Mouse (Mus musculus): ENCODE results near the gene Prkag3. TPM values are rescaled to one million over a fixed set of nuclear protein-coding genes. Genes with fewer than 3 reads are reported as not detected.

Prkag3 gene
- polyA plus RNA-seq, 1 experiment = 24.6 TPM

DNA sequence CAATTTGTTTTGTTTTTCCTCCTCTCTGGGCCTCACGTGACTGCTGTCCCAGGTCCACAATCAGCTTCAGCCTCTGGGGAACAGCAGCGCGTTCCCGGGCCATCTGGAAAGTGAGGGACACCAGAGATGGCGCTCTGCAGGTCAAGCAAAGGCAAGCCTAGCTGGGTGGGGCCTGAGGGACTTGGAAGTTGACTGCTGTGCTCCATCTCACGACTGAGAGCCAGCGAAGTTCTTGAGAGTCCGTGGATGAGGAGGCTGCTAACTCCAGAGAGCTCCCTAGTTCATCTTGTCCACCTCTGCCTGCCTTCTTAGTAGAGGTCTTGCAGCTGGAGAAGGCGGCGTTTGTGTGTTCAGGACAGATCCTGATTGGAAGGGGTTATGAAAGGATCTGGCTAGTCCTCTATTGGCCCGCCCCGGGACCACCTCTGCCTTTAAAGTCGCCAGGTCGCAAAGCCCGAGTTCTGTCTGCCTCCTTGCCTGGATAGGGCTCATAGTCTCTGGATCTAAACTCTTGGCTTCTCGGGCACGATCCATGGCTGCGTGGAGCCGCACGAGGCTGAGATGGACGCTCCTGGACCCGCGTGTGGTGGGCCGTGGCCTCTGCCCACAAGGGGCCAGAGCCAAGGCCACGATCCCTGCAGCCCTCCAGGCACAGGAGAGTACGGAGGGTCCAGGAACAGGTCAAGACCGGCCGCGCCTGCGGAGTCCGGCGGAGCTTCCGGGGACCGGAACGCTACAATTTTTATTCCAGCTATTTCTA is 35.7 kb downstream of the Prkag3 start, which contains the start of gene Cyp27a1:
Cyp27a1 (plus strand) TSS at position 476 of the 760 bp plus-strand sequence.
- Histone ChIP-seq H3K79me2 (ENCODE audit: control insufficient read depth, insufficient read depth) (no peaks in the 10 kb centered on the region), H3K4me3 (no peak within 1 kb of the TSS), H3K4me2 (ENCODE audit: low read depth) (peak within 1 kb of the TSS; percentile 55), H3K27me3 (ENCODE audit: control insufficient read depth, insufficient read depth, insufficient read length) (peaks cover 6% of the 10 kb centered on the region), H3K36me3 (ENCODE audit: control insufficient read depth, insufficient read depth) (no peaks in the 10 kb centered on the region), H3ac (ENCODE audit: control insufficient read depth, insufficient read length) (no peak within 1 kb of the TSS)
- TF ChIP-seq TCF12 (IDR thresholded peaks at IDR 0.05; ENCODE audit: insufficient read depth, poor library complexity, severe bottlenecking) (no peak), POLR2A (IDR thresholded peaks at IDR 0.05; ENCODE audit: insufficient read length, low read depth) (no peak), MYOD1 (IDR thresholded peaks at IDR 0.05; ENCODE audit: control insufficient read depth in 1 of 3, insufficient read length in 2 of 3, low read depth in 2 of 3) (no peak), USF1 (IDR thresholded peaks at IDR 0.05; ENCODE audit: low read depth) (peak; percentile 59), MAX (IDR thresholded peaks at IDR 0.05; ENCODE audit: low read depth) (no peak)

DNA sequence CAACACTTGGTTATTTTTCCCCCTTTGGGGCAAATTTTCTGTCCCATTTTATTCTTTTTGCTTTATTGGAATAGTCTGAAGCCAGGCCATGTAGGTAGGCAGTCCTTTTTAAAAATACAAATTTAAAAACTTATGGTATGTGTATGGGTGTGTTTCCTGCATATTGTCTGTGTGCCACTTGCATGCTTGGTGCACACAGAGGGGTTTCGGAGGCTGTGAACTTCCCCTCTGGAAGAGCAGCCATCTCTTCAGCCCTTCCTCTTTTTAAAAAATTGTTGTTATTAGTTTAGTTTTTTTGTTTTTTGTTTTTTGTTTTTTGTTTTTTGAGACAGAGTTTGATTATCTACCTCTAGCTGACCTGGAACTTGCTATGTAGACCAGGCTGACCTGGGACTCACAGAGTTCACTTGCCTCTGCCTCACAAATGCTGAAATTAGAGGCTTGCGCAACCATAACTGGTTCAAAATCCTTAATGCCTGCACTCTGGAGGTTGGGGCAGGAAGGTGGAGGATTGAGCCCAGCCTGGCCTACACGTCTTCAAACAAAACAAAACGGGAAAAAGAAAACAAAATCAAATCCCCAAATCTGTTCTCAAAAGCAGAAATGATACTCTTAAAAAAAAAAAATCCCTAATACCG is 36.4 kb downstream of the Prkag3 start:
- Histone ChIP-seq H3K4me3 (no peak overlapping the region), H3K27me3 (ENCODE audit: control insufficient read depth, insufficient read depth, insufficient read length) (peaks cover 6% of the 10 kb centered on the region)

DNA sequence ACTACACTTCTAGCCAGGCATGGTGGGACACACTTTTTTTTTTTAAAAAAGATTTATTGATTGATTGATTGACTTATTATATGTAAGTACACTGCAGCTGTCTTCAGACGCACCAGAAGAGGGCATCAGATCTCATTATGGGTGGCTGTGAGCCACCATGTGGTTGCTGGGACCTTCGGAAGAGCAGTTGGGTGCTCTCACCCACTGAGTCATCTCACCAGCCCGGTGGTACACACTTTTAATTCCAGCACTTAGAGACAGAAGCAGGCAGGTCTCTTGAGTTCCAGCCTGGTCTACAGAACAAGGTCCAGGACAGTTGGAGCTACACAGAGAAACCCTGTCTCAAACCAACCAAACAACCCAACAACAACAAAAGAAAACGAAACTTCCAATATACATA is 37.0 kb downstream of the Prkag3 start:
- TF ChIP-seq MAX (IDR thresholded peaks at IDR 0.05; ENCODE audit: low read depth) (no peak), E2F4 (IDR thresholded peaks at IDR 0.05; ENCODE audit: insufficient read depth) (no peak), REST (IDR thresholded peaks at IDR 0.05; ENCODE audit: insufficient read depth, insufficient read length) (no peak), CEBPB (IDR thresholded peaks at IDR 0.05; ENCODE audit: insufficient read depth, poor library complexity, severe bottlenecking) (no peak), TCF3 (IDR thresholded peaks at IDR 0.05; ENCODE audit: insufficient read length, low read depth) (no peak), POLR2AphosphoS2 (IDR thresholded peaks at IDR 0.05; ENCODE audit: insufficient read length, low read depth) (no peak), USF1 (IDR thresholded peaks at IDR 0.05; ENCODE audit: low read depth) (no peak), MYOD1 (IDR thresholded peaks at IDR 0.05; ENCODE audit: control insufficient read depth in 1 of 3, insufficient read length in 2 of 3, low read depth in 2 of 3) (no peak), MYOG (IDR thresholded peaks at IDR 0.05; ENCODE audit: control insufficient read depth in 1 of 3, insufficient read depth in 1 of 3, insufficient read length in 2 of 3, low read depth in 2 of 3) (no peak), POLR2A (IDR thresholded peaks at IDR 0.05; ENCODE audit: insufficient read length, low read depth) (no peak), SRF (IDR thresholded peaks at IDR 0.05; ENCODE audit: control insufficient read depth, insufficient read length, low read depth) (no peak), TCF12 (IDR thresholded peaks at IDR 0.05; ENCODE audit: insufficient read depth, poor library complexity, severe bottlenecking) (no peak)
- peak overlapping the region; percentile 55 for H3K4me2 ChIP-seq (ENCODE audit: low read depth)
- H3K27me3 ChIP-seq (ENCODE audit: control insufficient read depth, insufficient read depth, insufficient read length) = peaks cover 6% of the 10 kb centered on the region

More for the DNA sequence above, 36.4 kb downstream of the Prkag3 start:
- H3K4me2 ChIP-seq (ENCODE audit: low read depth) = peak overlapping the region; percentile 55
- H3K79me2 ChIP-seq (ENCODE audit: control insufficient read depth, insufficient read depth) = no peaks in the 10 kb centered on the region
- no peak overlapping the region for H3ac ChIP-seq (ENCODE audit: control insufficient read depth, insufficient read length)
- TF ChIP-seq CEBPB (IDR thresholded peaks at IDR 0.05; ENCODE audit: insufficient read depth, poor library complexity, severe bottlenecking) = 0 out of 2 replicates have a peak, but pooled peaks have one; percentile 47
- TF ChIP-seq SRF (IDR thresholded peaks at IDR 0.05; ENCODE audit: control insufficient read depth, insufficient read length, low read depth) = no peak
- no peak for TF ChIP-seq MYOD1 (IDR thresholded peaks at IDR 0.05; ENCODE audit: control insufficient read depth in 1 of 3, insufficient read length in 2 of 3, low read depth in 2 of 3)
- H3K36me3 ChIP-seq (ENCODE audit: control insufficient read depth, insufficient read depth) = no peaks in the 10 kb centered on the region

DNA sequence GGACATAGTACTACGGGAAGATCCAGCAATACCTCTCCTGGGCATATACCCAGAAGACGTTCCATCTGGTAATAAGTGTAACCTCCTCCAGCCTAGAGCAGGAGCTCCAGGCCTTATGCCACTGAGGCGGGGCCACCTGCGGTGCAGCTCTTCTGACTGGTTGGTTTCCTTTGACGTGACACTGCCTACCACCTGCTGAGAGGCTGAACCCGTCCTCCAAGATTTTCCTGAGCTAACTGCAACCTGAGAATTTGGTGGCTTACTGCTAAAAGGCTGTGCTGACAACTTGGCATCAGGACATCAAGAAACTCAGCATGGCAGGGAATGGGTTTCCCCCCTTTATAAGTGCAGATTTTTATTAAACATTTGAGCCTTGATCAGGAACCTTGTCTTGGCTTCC is 39.5 kb downstream of the Prkag3 start:
- Histone ChIP-seq H3K27me3 (ENCODE audit: control insufficient read depth, insufficient read depth, insufficient read length) (peaks cover 6% of the 10 kb centered on the region), H3K36me3 (ENCODE audit: control insufficient read depth, insufficient read depth) (no peaks in the 10 kb centered on the region), H3K4me2 (ENCODE audit: low read depth) (no peak overlapping the region), H3ac (ENCODE audit: control insufficient read depth, insufficient read length) (no peak overlapping the region), H3K79me2 (ENCODE audit: control insufficient read depth, insufficient read depth) (no peaks in the 10 kb centered on the region), H3K4me3 (no peak overlapping the region)
- TF ChIP-seq TCF12 (IDR thresholded peaks at IDR 0.05; ENCODE audit: insufficient read depth, poor library complexity, severe bottlenecking) = no peak

More for the DNA sequence above, 37.0 kb downstream of the Prkag3 start:
- no peaks in the 10 kb centered on the region for H3K79me2 ChIP-seq (ENCODE audit: control insufficient read depth, insufficient read depth)
- H3ac ChIP-seq (ENCODE audit: control insufficient read depth, insufficient read length) = no peak overlapping the region
- no peak overlapping the region for H3K4me3 ChIP-seq
- H3K36me3 ChIP-seq (ENCODE audit: control insufficient read depth, insufficient read depth) = no peaks in the 10 kb centered on the region

DNA sequence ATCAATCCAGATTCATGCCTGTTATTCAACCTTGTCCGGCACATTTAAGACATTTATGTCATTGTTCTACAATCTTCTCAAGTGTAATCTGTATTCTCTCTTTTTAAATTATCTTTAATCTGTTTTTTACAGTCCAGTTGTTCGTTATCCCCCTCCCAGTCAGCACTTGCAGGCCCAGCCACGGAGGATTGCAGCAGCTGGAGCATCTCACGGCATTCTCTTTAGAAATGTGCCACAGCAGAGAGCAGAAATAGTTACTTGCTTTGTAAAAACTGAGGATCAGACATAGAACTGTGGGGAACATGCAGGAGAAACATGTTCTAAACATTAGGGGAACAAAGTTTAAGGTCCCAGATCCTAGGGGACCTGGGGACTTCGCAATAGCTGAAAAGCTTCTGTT is 44.0 kb downstream of the Prkag3 start:
- no peaks in the 10 kb centered on the region for H3K27me3 ChIP-seq (ENCODE audit: control insufficient read depth, insufficient read depth, insufficient read length)
- no peak overlapping the region for H3K4me2 ChIP-seq (ENCODE audit: low read depth)
- TF ChIP-seq MYOG (IDR thresholded peaks at IDR 0.05; ENCODE audit: control insufficient read depth in 1 of 3, insufficient read depth in 1 of 3, insufficient read length in 2 of 3, low read depth in 2 of 3) (no peak), MYOD1 (IDR thresholded peaks at IDR 0.05; ENCODE audit: control insufficient read depth in 1 of 3, insufficient read length in 2 of 3, low read depth in 2 of 3) (no peak), MAX (IDR thresholded peaks at IDR 0.05; ENCODE audit: low read depth) (no peak), TCF12 (IDR thresholded peaks at IDR 0.05; ENCODE audit: insufficient read depth, poor library complexity, severe bottlenecking) (no peak), CEBPB (IDR thresholded peaks at IDR 0.05; ENCODE audit: insufficient read depth, poor library complexity, severe bottlenecking) (no peak), POLR2A (IDR thresholded peaks at IDR 0.05; ENCODE audit: insufficient read length, low read depth) (no peak), USF1 (IDR thresholded peaks at IDR 0.05; ENCODE audit: low read depth) (no peak), REST (IDR thresholded peaks at IDR 0.05; ENCODE audit: insufficient read depth, insufficient read length) (no peak), POLR2AphosphoS2 (IDR thresholded peaks at IDR 0.05; ENCODE audit: insufficient read length, low read depth) (no peak), E2F4 (IDR thresholded peaks at IDR 0.05; ENCODE audit: insufficient read depth) (no peak), TCF3 (IDR thresholded peaks at IDR 0.05; ENCODE audit: insufficient read length, low read depth) (no peak), SRF (IDR thresholded peaks at IDR 0.05; ENCODE audit: control insufficient read depth, insufficient read length, low read depth) (no peak)
- H3K79me2 ChIP-seq (ENCODE audit: control insufficient read depth, insufficient read depth) = no peaks in the 10 kb centered on the region
- peaks cover 11% of the 10 kb centered on the region for H3K36me3 ChIP-seq (ENCODE audit: control insufficient read depth, insufficient read depth)
- H3K4me3 ChIP-seq = no peak overlapping the region
- H3ac ChIP-seq (ENCODE audit: control insufficient read depth, insufficient read length) = no peak overlapping the region
